Mouse (Mus musculus): Measurements from ENCODE around the gene Afap1l2.

DNA sequence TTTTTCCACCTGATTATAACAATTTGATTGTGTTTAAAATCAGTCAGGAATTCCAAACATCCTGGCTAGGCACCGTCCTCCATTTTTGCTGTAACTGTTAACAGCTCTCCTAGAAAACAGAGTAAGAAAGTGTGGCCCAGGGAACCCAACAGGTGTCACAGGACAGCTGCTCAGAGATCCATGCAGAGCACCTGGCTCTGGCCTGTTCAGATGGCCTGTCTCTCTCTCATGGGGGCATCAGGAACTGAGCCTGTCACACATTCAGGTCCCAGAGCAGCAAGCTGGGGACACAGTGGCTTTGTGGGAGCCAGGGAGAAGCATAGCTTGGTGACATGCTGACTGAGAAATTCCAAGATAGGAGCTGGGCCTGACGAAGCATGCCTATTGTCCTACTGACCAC is 35.3 kb downstream of the Afap1l2 start:
- no peak for TF ChIP-seq CTCF (IDR thresholded peaks at IDR 0.05; ENCODE audit: low read depth)
- TF ChIP-seq EP300 (IDR thresholded peaks at IDR 0.05; ENCODE audit: low read depth) = no peak
